Mouse (Mus musculus) cerebellum, adult 2 months (tissue): ENCODE data around the gene Igf2bp2.

Source experiments
- CTCF ChIP-seq: fragments of 200-500 bp; IDR thresholded peaks from 2 replicates; pipeline ENCODE4 v1.5.1; 2011; ENCODE audit warnings: low read depth, mild to moderate bottlenecking, control low read depth, low read length, moderate library complexity, borderline replicate concordance; ENCODE audit not compliant: insufficient read depth
- POLR2A ChIP-seq: fragments of 200-500 bp; IDR thresholded peaks from 2 replicates; pipeline ENCODE4 v1.6.1; 2011; ENCODE audit warnings: low read length, control low read depth, borderline replicate concordance; ENCODE audit not compliant: insufficient read depth

DNA sequence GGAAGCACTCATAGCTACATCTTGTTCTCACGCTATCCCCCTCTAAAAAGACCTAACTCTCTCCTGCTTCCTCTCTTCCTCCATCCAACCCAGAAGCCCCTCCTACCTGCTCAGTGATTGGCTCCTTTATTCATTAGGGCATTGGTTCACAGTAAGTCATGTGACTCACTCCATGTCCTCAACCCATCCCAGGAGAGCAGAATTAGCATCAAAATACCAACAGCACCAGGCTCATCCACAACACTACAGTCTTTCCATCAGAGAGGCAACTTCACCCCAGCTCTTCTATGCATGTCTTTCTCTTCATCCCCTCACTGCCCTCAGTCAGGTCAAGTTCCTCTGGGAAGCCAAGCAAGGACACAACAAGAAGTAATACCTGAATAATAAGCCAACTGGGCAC lies 37.4 kb upstream of the Igf2bp2 start:
- TF ChIP-seq CTCF, result no peak
- no peak for TF ChIP-seq POLR2A
